Mouse (Mus musculus) large intestine, adult 2 months (tissue): Measurements from ENCODE around the gene Draxin. TPM values are rescaled to one million over a fixed set of nuclear protein-coding genes. Genes with fewer than 3 reads are reported as not detected.
A peak's percentile ranks its signal among the peaks of the same experiment; 100 is the strongest.

ENCODE experiments used
- DNase-seq: peaks from one replicate; pipeline ENCODE4 v3.0.0-alpha.2; 2012; ENCODE audit warnings: low read depth, low spot score
- WGBS: fragments of 180-500 bp; shearing (Covaris S2); methylation state at CpG from one replicate; pipeline ENCODE4 v1.1.7; 2018; 5-methylcytosine and 5-hydroxymethylcytosine counted together
- polyA plus RNA-seq: library from polyadenylated mRNA; depleted of rRNA; stranded (reverse); fragments of >200 nt; gene quantifications from 2 replicates; pipeline ENCODE4 v1.2.3, GENCODE M21; 2012

The Draxin gene
- polyA plus RNA-seq, 1 experiment = 0.32 TPM

- no peak for DNase-seq
- 87% methylated on average over 4 of the region's 4 CpGs for WGBS
Measured at GRCm38 (mm10) chr4:148154006-148154405, 23.5 kb upstream of the Draxin start.

- 88% methylated on average over 5 of the region's 5 CpGs for WGBS
- no peak for DNase-seq
Measured at GRCm38 (mm10) chr4:148152547-148152946, 22.0 kb upstream of the Draxin start.

GRCm38 (mm10) chr4:148151267-148152168, 21.0 kb upstream of the Draxin start, which contains the start of gene Fbxo6:
Gene Fbxo6 (minus strand): TSS chr4:148152140.
- 1% methylated on average over 67 of the region's 67 CpGs for WGBS
- peak; percentile 46 for DNase-seq

- 10% methylated on average over 3 of the region's 3 CpGs for whole genome bisulfite sequencing
- no peak for DNase-seq
Measured at GRCm38 (mm10) chr4:148150953-148151266, 20.4 kb upstream of the Draxin start.

GRCm38 (mm10) chr4:148150242-148150641, 19.7 kb upstream of the Draxin start:
- DNase-seq = no peak
- 81% methylated on average over 7 of the region's 7 CpGs for WGBS

- DNase-seq = no peak
- WGBS = 82% methylated on average over 12 of the region's 12 CpGs
Measured at GRCm38 (mm10) chr4:148149540-148149939, 19.0 kb upstream of the Draxin start.

GRCm38 (mm10) chr4:148147714-148148113, 17.2 kb upstream of the Draxin start:
- no peak for DNase-seq
- WGBS = 79% methylated on average over 2 of the region's 2 CpGs

GRCm38 (mm10) chr4:148143721-148144120, 13.2 kb upstream of the Draxin start:
- no peak for DNase-seq
- 89% methylated on average over 5 of the region's 5 CpGs for WGBS

- WGBS = under 1% methylated on average over 65 of the region's 65 CpGs
- peak; percentile 92 for DNase-seq
Measured at GRCm38 (mm10) chr4:148140098-148141011, 9.9 kb upstream of the Draxin start.

- 1% methylated on average over 12 of the region's 12 CpGs for WGBS
Measured at GRCm38 (mm10) chr4:148139767-148140097, 9.2 kb upstream of the Draxin start.

GRCm38 (mm10) chr4:148137503-148137902, 7.0 kb upstream of the Draxin start:
- WGBS = 63% methylated on average over 8 of the region's 8 CpGs
- no peak for DNase-seq

More at GRCm38 (mm10) chr4:148139767-148140097, 9.2 kb upstream of the Draxin start:
- no peak for DNase-seq

- no peak for DNase-seq
- WGBS = 58% methylated on average over 8 of the region's 8 CpGs
Measured at GRCm38 (mm10) chr4:148134988-148135387, 4.5 kb upstream of the Draxin start.

- 3% methylated on average over 21 of the region's 21 CpGs for WGBS
- DNase-seq = no peak
Measured at GRCm38 (mm10) chr4:148131497-148132081, 1.1 kb upstream of the Draxin start.

- no peak for DNase-seq
- 3% methylated on average over 17 of the region's 18 CpGs for WGBS
Measured at GRCm38 (mm10) chr4:148130133-148130532, 365 bp downstream of the Draxin start, which contains the start of gene Mad2l2. Gene Mad2l2 (plus strand): TSS chr4:148130384.

- 55% methylated on average over 2 of the region's 2 CpGs for WGBS
- DNase-seq = no peak
Measured at GRCm38 (mm10) chr4:148128672-148129071, 1.8 kb downstream of the Draxin start.

GRCm38 (mm10) chr4:148128241-148128640, 2.3 kb downstream of the Draxin start:
- WGBS = 50% methylated on average over 1 of the region's 1 CpGs
- no peak for DNase-seq

GRCm38 (mm10) chr4:148122694-148123066, 7.8 kb downstream of the Draxin start:
- no peak for DNase-seq
- WGBS = 41% methylated on average over 3 of the region's 3 CpGs

- DNase-seq = no peak
- 32% methylated on average over 6 of the region's 6 CpGs for WGBS
Measured at GRCm38 (mm10) chr4:148121982-148122693, 8.4 kb downstream of the Draxin start.

- no peak for DNase-seq
- WGBS = 74% methylated on average over 4 of the region's 4 CpGs
Measured at GRCm38 (mm10) chr4:148121362-148121761, 9.1 kb downstream of the Draxin start.
